In the genomic region with DNA sequence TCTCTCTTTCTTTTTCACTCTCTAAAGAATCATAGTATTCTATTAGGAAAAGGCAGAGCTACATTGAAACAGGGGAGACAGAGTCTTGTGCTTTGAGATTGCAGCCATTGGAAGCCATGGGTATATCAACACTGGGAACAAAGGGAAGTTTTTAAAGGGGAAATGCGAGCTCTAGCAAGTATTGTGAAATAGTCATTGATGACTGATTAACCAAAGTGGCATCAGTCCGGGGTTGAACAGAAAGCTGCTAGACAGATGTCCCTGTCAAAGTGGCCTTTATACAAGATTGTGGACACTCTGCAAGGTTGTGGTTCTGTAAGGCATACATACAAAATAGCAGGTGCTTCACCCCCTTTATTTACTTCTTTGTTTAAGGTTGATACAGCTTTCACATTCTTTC, we compare ENCODE assay signal across 12 mouse cellular contexts.
"Had no signal": no experiment of that assay in that cellular context is flagged by ENCODE, and none has a peak within 500 bp of the region (broad histone marks: within the 10 kb centered on the region; RNA-seq: fewer than 3 reads in every experiment).

No protein-coding gene starts in this region.

- H3K27me3 ChIP-seq: limb, embryonic 15.5 days; lung, embryonic 15.5 days had no signal

- DNase-seq: kidney, adult 11 months; kidney, postnatal 14 days; lung, postnatal 14 days; right cerebral cortex, postnatal 14 days; thymus, postnatal 36 days had no signal

- H3K27ac ChIP-seq: left cerebral cortex, adult 2 months; limb, embryonic 15.5 days; macrophage; midbrain, embryonic 12.5 days had no signal

- ATAC-seq: midbrain, embryonic 16.5 days had no signal

- H3K36me3 ChIP-seq: limb, embryonic 15.5 days; lung, embryonic 15.5 days; midbrain, embryonic 12.5 days had no signal

- H3K4me3 ChIP-seq: left cerebral cortex, adult 2 months; limb, embryonic 15.5 days; lung, embryonic 15.5 days; megakaryocyte, embryonic 14.5 days; midbrain, embryonic 12.5 days had no signal

- H3K4me2 ChIP-seq: limb, embryonic 15.5 days; lung, embryonic 15.5 days; midbrain, embryonic 12.5 days had no signal

- H3K9ac ChIP-seq: limb, embryonic 15.5 days; lung, embryonic 15.5 days; midbrain, embryonic 12.5 days had no signal

- H3K9me3 ChIP-seq: limb, embryonic 15.5 days; lung, embryonic 15.5 days had no signal
